Mouse (Mus musculus) intestine, postnatal 0 days (tissue): ENCODE measurements around the gene Arid5b. TPM values are rescaled to one million over a fixed set of nuclear protein-coding genes. Genes with fewer than 3 reads are reported as not detected.

Source experiments
- ATAC-seq: fragments of 200-750 bp; cut with Nextera tagmentation; 2 replicates; pipeline ENCODE4 v1.8.0; 2017; ENCODE audit warnings: mild to moderate bottlenecking, moderate TSS enrichment, moderate library complexity
- H3K27ac ChIP-seq: fragments of 300-500 bp; sonication (generic); 2 replicates; pipeline ENCODE4 v1.5.1; 2014; ENCODE audit warnings: mild to moderate bottlenecking, low read depth, low read length, moderate library complexity
- H3K27me3 ChIP-seq: fragments of 300-500 bp; sonication (generic); replicated peaks from 2 replicates; pipeline ENCODE4 v1.6.1; 2014; ENCODE audit warnings: low read length, mixed read lengths; ENCODE audit not compliant: control insufficient read depth, insufficient read depth
- H3K36me3 ChIP-seq: fragments of 300-500 bp; sonication (generic); 2 replicates; pipeline ENCODE4 v1.6.1; 2014; ENCODE audit warnings: mild to moderate bottlenecking, moderate library complexity; ENCODE audit not compliant: control insufficient read depth, insufficient read depth
- H3K4me1 ChIP-seq: fragments of 300-500 bp; sonication (generic); replicated peaks from 2 replicates; pipeline ENCODE4 v1.6.1; 2014; ENCODE audit warnings: antibody characterized with exemption, low read length, mixed read lengths; ENCODE audit not compliant: control insufficient read depth, insufficient read depth
- H3K4me2 ChIP-seq: fragments of 300-500 bp; sonication (generic); replicated peaks from 2 replicates; pipeline ENCODE4 v1.6.1; 2014; ENCODE audit warnings: low read depth, mild to moderate bottlenecking, moderate library complexity
- H3K4me3 ChIP-seq: fragments of 300-500 bp; sonication (generic); 2 replicates; pipeline ENCODE4 v1.5.1; 2014; ENCODE audit warnings: low read depth, low read length
- H3K9ac ChIP-seq: fragments of 300-500 bp; sonication (generic); 2 replicates; pipeline ENCODE4 v1.6.1; 2014; ENCODE audit warnings: mild to moderate bottlenecking, low read depth, low read length
- H3K9me3 ChIP-seq: fragments of 300-500 bp; sonication (generic); 2 replicates; pipeline ENCODE4 v1.6.1; 2016; ENCODE audit warnings: mixed run types; ENCODE audit not compliant: control insufficient read depth
- CTCF ChIP-seq: sonication (generic); IDR thresholded peaks from 2 replicates; pipeline ENCODE4 v1.5.1; 2016; ENCODE audit warnings: low read depth, mild to moderate bottlenecking, control low read depth, antibody characterized with exemption, moderate library complexity
- WGBS: fragments of 180-500 bp; shearing (Covaris S2); extraction: QIAGEN DNeasy Blood & Tissue Kit; methylation state at CpG from one replicate; pipeline ENCODE4 v1.1.7; 2014; 5-methylcytosine and 5-hydroxymethylcytosine counted together
- polyA plus RNA-seq: library from polyadenylated mRNA; unstranded; fragments of >200 nt; fragmentation: Nextera tagmentation; extraction: Ambion mirVana; gene quantifications from 2 replicates; pipeline ENCODE4 v1.2.1, GENCODE M21; 2015

Arid5b gene
- polyA plus RNA-seq, 1 experiment from 2014 or later = 15.1 TPM

DNA sequence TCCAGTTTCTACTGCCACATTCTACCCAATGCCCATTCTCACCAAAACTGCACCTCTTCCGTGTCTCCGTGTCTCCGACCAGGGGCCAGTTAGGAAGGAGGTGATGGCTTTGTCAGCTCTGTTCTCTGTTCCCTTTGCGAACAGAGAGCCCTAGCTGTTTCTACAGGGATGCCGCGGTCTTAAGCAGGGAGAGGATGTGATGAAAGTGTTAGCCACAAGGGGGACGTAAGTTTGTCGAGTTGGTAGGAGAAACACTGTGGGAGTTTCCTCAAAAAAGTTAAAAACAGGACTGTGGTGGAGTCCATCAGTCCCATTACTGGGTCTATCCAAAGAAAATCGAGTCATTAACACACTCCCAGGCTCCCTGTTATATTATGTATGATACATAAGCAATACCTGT, 106.6 kb downstream of the Arid5b start:
- no peak for ATAC-seq
- Histone ChIP-seq H3K27ac (no peak overlapping the region), H3K9ac (no peak overlapping the region), H3K4me3 (no peak overlapping the region), H3K4me2 (no peak overlapping the region), H3K27me3 (no peaks in the 10 kb centered on the region), H3K4me1 (peaks cover 14% of the 10 kb centered on the region), H3K36me3 (peaks cover 6% of the 10 kb centered on the region), H3K9me3 (no peaks in the 10 kb centered on the region)
- 79% methylated on average over 9 of the region's 9 CpGs for WGBS
- peak; percentile 58 for TF ChIP-seq CTCF

DNA sequence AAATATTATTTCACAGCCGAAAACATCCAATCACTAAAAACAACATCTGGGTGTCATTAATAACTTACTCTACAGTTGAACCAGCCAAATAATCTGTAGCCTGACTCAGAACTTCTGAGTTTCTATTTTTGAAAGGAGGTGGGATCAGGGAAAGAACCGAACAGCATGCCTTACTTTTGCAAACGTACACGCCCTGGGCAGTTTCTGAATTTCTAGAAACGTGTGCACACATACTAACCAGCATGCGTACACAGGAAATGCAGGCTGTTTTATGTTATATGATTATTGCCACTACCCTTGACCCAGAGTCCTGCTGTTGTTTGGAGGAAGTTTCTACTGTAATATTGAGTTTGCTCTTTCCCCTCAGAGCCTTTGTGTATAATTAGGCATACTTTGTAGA, 109.9 kb downstream of the Arid5b start:
- Histone ChIP-seq H3K27me3 (no peaks in the 10 kb centered on the region), H3K4me3 (no peak overlapping the region), H3K36me3 (no peaks in the 10 kb centered on the region), H3K27ac (no peak overlapping the region), H3K9ac (no peak overlapping the region), H3K4me2 (no peak overlapping the region; the same call in 1 of the 2 replicates), H3K9me3 (no peaks in the 10 kb centered on the region), H3K4me1 (peaks cover 22% of the 10 kb centered on the region)
- 22% methylated on average over 6 of the region's 6 CpGs for whole genome bisulfite sequencing
- ATAC-seq = peak; percentile 82
- no peak for TF ChIP-seq CTCF

DNA sequence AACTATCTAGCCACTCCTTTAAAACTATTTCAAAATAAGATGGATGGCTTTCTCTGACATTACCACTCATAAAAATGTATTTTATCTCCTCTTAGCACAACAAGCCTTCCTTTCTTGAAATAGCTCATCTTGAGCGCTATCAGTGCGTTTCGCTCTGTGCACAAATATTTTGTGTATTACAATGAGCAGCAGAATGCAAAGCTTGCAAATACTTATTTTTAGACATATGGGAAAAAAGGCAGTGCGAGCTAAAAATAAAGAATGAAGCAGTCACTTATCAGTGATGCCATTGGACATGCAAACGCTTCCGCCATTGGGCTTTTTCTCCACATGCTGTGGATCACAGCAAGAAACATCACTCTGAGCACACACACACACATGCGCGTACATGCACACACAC, 110.4 kb downstream of the Arid5b start:
- Histone ChIP-seq H3K9ac (no peak overlapping the region), H3K36me3 (no peaks in the 10 kb centered on the region), H3K27ac (no peak overlapping the region), H3K4me3 (no peak overlapping the region), H3K4me2 (no peak overlapping the region), H3K9me3 (no peaks in the 10 kb centered on the region), H3K4me1 (peaks cover 22% of the 10 kb centered on the region), H3K27me3 (no peaks in the 10 kb centered on the region)
- no peak for TF ChIP-seq CTCF
- 80% methylated on average over 8 of the region's 8 CpGs for WGBS
- ATAC-seq = no peak

DNA sequence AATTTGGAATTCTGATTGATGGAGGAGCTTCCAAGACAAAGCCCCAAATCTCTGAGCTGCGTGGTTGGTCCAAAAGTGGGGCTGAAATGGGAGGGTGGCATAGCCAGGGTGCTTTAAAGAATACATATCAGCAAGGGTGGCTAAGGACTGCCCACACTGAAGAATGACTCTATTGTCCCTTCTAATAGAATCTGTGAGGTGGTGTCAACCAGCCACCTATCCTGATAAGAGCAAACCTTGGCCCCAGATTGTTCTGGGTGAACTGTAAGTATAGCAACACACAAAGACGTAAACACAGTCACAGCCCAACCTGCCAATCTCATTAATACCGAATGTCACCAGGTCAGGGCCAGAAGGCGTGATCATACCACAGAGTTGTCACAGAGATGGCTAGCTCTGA, 111.4 kb downstream of the Arid5b start:
- no peak overlapping the region for H3K4me3 ChIP-seq
- WGBS = 39% methylated on average over 4 of the region's 4 CpGs
- no peaks in the 10 kb centered on the region for H3K36me3 ChIP-seq
- H3K27me3 ChIP-seq = no peaks in the 10 kb centered on the region
- no peak overlapping the region for H3K27ac ChIP-seq
- H3K9me3 ChIP-seq = no peaks in the 10 kb centered on the region
- H3K9ac ChIP-seq = no peak overlapping the region
- H3K4me2 ChIP-seq = peak overlapping the region; percentile 25; the same call in 1 of the 2 replicates
- peak; percentile 58 for ATAC-seq
- peaks cover 22% of the 10 kb centered on the region for H3K4me1 ChIP-seq
- TF ChIP-seq CTCF = no peak

DNA sequence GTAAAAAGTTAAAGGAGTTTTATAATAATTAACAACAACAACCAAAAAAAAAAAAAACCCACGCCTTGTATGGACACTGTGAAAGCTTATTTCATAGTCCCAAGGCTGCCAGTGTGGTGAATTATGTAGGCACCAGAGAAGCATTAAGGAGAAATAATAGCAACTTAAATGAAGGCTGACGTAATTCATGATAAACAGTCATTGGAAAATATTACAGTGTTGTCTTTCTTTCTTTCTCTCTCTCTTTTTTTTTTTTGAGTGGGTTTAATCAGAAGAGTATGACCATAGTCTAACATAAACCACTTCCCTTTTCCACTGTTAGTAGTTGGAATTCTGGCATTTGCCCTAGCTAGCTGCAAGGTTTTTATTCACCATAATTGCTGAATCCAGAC, 111.8 kb downstream of the Arid5b start:
- Histone ChIP-seq H3K27me3 (no peaks in the 10 kb centered on the region), H3K4me1 (peaks cover 22% of the 10 kb centered on the region), H3K9ac (no peak overlapping the region), H3K36me3 (no peaks in the 10 kb centered on the region), H3K4me3 (no peak overlapping the region), H3K9me3 (no peaks in the 10 kb centered on the region), H3K27ac (no peak overlapping the region), H3K4me2 (0 out of 2 replicates have a peak overlapping the region, but pooled peaks have one; percentile 25)
- 44% methylated on average over 2 of the region's 2 CpGs for WGBS
- no peak for TF ChIP-seq CTCF
- ATAC-seq = no peak

DNA sequence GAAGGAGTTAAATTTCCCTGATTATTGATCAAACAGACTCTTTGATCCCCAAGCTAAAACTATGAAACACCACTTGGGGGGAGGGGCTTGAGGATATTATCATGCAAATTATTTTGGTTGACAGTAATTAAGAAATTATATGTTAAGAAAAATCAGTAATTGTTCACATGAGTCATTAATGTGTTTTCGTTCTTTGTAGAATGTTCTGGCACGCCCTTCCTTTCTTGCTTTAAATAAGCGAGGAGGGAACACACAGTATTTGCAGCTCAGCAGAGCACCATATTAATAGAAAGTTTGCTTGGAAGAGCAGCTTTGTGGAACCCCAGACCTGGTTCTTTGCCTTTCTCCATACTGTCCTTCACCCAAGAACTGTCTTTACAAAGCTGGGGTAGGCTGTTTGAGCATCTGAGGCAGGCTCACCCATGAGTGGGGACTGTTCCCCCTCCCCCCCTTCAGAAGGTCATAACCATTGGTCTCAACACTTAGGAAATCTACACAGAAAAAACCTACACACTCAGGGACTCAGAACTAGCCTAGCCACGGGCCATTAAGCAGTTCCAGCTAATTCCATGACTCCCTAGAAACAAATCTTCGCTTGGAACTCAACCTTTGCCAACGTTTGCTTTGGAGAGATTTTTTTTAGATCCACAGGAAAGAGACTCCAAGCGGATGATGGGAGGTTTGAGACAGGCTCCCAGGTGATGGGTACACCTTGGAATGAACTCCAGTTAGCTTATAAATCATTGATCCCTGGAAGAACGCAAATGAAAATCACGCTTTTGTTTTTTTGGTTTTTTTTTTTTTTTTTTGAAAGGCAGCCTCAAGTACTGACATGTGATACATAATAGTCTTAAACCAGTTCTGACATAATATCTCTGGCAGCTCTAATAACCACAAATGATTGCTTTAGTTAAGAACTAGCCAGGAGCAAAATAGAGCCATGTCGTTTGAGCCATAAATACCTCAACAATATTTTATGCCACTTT, 112.5 kb downstream of the Arid5b start:
- 40% methylated on average over 10 of the region's 10 CpGs for WGBS
- Histone ChIP-seq H3K9me3 (no peaks in the 10 kb centered on the region), H3K9ac (no peak overlapping the region), H3K4me3 (no peak overlapping the region), H3K36me3 (no peaks in the 10 kb centered on the region), H3K27me3 (no peaks in the 10 kb centered on the region), H3K4me1 (peaks cover 22% of the 10 kb centered on the region), H3K4me2 (no peak overlapping the region), H3K27ac (peak overlapping the region; percentile 31; the same call in 1 of the 2 replicates)
- no peak for ATAC-seq
- TF ChIP-seq CTCF = no peak
